Mouse (Mus musculus) liver, adult 2 months (tissue): ENCODE results near the gene Olfr1348. TPM values are rescaled to one million over a fixed set of nuclear protein-coding genes. Genes with fewer than 3 reads are reported as not detected.

Experiments
- DNase-seq: peaks from one replicate; pipeline ENCODE4 v3.0.0-alpha.2; 2011; ENCODE audit warnings: low read depth, low spot score; ENCODE audit errors: extremely low read depth
- H3K27ac ChIP-seq: fragments of 200-500 bp; replicated peaks from 2 replicates; pipeline ENCODE4 v1.5.1; 2012; ENCODE audit warnings: low read depth, mild to moderate bottlenecking, control low read depth, inconsistent platforms, low read length; ENCODE audit not compliant: insufficient read depth
- H3K27me3 ChIP-seq: fragments of 200-500 bp; 2 replicates; pipeline ENCODE4 v1.6.1; 2012; ENCODE audit warnings: mild to moderate bottlenecking, moderate library complexity, low read length, inconsistent platforms; ENCODE audit not compliant: control insufficient read depth, insufficient read depth
- H3K36me3 ChIP-seq: fragments of 200-500 bp; 2 replicates; pipeline ENCODE4 v1.6.1; 2012; ENCODE audit warnings: low read length, inconsistent platforms; ENCODE audit not compliant: control insufficient read depth, insufficient read depth
- H3K4me1 ChIP-seq: fragments of 200-500 bp; 2 replicates; pipeline ENCODE4 v1.6.1; 2011; ENCODE audit warnings: low read length; ENCODE audit not compliant: control insufficient read depth, insufficient read depth
- H3K4me3 ChIP-seq: fragments of 200-500 bp; 2 replicates; pipeline ENCODE4 v1.5.1; 2011; ENCODE audit warnings: low read depth, mild to moderate bottlenecking, control low read depth, low read length, moderate library complexity; ENCODE audit not compliant: insufficient read depth
- H3K79me2 ChIP-seq: fragments of 200-500 bp; 2 replicates; pipeline ENCODE4 v1.6.1; 2012; ENCODE audit warnings: inconsistent platforms, mild to moderate bottlenecking, low read length, moderate library complexity; ENCODE audit not compliant: control insufficient read depth, insufficient read depth
- H3K9ac ChIP-seq: fragments of 200-500 bp; 2 replicates; pipeline ENCODE4 v1.6.1; 2012; ENCODE audit warnings: low read depth, mild to moderate bottlenecking, control low read depth, inconsistent platforms, low read length
- CTCF ChIP-seq: fragments of 200-500 bp; IDR thresholded peaks from 2 replicates; pipeline ENCODE4 v1.5.1; 2011; ENCODE audit warnings: low read depth, low read length, control low read depth
- POLR2A ChIP-seq: fragments of 200-500 bp; IDR thresholded peaks from 2 replicates; pipeline ENCODE4 v1.6.1; 2011; ENCODE audit warnings: low read length, control low read depth; ENCODE audit not compliant: insufficient read depth; ENCODE audit errors: extremely low read depth
- WGBS: fragments of 180-500 bp; shearing (Covaris S2); methylation state at CpG from one replicate; pipeline ENCODE4 v1.1.7; 2018; 5-methylcytosine and 5-hydroxymethylcytosine counted together
- polyA plus RNA-seq: library from polyadenylated mRNA; depleted of rRNA; stranded (reverse); fragments of >200 nt; gene quantifications from 2 replicates; pipeline ENCODE4 v1.2.3, GENCODE M21; 2012; rRNA removed
- total RNA-seq: library from RNA; depleted of rRNA; stranded (reverse); fragments of >200 nt; gene quantifications from 2 replicates; pipeline ENCODE4 v1.2.3, GENCODE M21; 2014; rRNA removed

The Olfr1348 gene
- total RNA-seq = not detected in 2 replicates
- not detected in 2 replicates for polyA plus RNA-seq

DNA sequence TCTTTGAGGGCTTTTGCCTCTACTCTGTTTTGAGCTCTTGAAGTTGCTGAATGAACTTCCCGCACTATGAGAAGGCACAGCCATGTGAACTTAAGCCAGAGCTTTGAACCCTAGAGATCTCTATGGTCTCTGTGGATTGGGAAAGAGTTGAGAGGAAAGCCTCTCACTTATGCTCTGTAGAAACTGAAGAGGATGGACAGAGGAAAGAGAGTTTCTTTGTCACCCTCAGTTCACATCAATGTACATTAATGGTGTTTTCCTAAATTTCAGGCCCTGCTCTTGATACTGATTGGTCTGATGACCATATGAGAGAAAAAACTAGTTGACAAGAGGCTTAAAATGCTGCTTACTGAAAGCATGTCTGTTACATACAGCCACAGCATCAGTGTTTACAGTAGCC is at the start of gene Olfr1348:
Olfr1348 (minus strand) TSS at position 101 of the 400 bp plus-strand sequence.
- H3K27me3 ChIP-seq = no peaks in the 10 kb centered on the region
- TF ChIP-seq CTCF (no peak), POLR2A (no peak)
- no peak for DNase-seq
- no peaks in the 10 kb centered on the region for H3K36me3 ChIP-seq
- no peaks in the 10 kb centered on the region for H3K4me1 ChIP-seq
- no peak within 1 kb of the TSS for H3K27ac ChIP-seq
- no peak within 1 kb of the TSS for H3K4me3 ChIP-seq
- no peak within 1 kb of the TSS for H3K9ac ChIP-seq
- H3K79me2 ChIP-seq = no peaks in the 10 kb centered on the region
- WGBS = 76% methylated on average over 1 of the region's 1 CpGs

DNA sequence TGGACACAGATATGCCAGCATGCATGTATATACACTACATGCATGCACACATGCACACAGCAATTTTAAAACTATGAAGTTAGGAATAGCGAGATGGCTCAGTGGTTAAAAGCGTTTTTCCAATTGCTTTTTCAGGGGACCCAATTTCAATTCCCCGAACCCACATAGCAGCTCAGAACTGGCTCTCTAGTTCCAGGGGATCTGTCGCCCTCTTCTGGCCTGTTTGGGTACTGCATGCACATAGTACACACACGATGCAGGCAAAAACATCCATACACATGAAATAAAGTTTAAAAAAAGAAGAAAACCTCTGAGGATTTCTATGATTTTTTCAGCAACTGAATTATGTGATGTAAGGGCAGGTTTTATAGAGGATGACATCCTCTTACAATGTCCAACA is 17.6 kb upstream of the Olfr1348 start:
- TF ChIP-seq POLR2A (no peak), CTCF (peak; percentile 43; the same call in 1 of the 2 replicates)
- Histone ChIP-seq H3K4me3 (no peak overlapping the region), H3K79me2 (no peaks in the 10 kb centered on the region), H3K4me1 (no peaks in the 10 kb centered on the region), H3K9ac (no peak overlapping the region), H3K27ac (no peak overlapping the region), H3K36me3 (no peaks in the 10 kb centered on the region), H3K27me3 (no peaks in the 10 kb centered on the region)
- 60% methylated on average over 5 of the region's 5 CpGs for WGBS
- peak; percentile 5 for DNase-seq

DNA sequence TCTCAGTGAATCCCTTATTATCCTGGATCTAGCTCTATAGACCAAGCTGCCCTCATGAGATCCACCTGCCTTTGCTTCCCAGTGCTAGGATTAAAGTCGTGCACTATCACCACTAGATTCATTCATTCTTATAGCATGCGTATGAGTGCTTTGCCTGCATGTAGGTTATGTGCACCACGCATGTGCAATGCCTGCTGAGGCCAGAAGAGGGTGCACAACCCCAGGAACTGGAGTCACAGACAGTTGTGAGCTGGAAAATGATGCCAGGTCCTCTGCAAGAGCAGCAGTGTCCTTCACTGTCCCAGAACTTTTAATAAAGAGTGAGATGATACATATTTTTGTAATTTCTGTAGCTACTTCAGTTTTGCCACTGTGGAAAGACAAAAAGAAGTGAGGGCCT is 16.5 kb upstream of the Olfr1348 start:
- peak; percentile 1 for DNase-seq
- TF ChIP-seq CTCF (peak; percentile 27; the same call in 1 of the 2 replicates), POLR2A (no peak)
- H3K27me3 ChIP-seq = no peaks in the 10 kb centered on the region
- H3K27ac ChIP-seq = no peak overlapping the region
- no peaks in the 10 kb centered on the region for H3K4me1 ChIP-seq
- no peak overlapping the region for H3K9ac ChIP-seq
- 60% methylated on average over 3 of the region's 3 CpGs for WGBS
- H3K79me2 ChIP-seq = no peaks in the 10 kb centered on the region
- H3K36me3 ChIP-seq = no peaks in the 10 kb centered on the region
- no peak overlapping the region for H3K4me3 ChIP-seq

DNA sequence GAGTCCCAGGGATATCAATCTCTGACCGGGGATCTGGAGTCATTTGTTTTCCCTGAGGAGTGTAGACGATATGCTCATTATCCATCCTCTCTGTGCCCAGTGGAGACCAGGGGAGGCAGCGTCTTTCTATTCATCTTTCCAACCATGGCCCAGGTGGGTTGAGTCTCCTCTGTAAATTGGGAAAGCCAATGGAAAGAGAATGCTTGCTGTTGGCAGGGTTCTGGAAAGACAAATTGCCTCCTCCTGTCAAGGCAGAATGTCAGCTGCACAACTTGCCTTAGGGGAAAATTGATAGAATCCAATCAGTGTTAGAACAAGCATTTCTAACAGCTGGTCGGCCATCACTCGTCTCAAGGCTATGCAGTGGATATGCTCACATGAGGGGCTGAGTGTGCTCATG is 14.3 kb upstream of the Olfr1348 start, which contains the start of gene Olfr1349:
Olfr1349 (minus strand) TSS at position 101 of the 400 bp plus-strand sequence.
- WGBS = 73% methylated on average over 5 of the region's 5 CpGs

DNA sequence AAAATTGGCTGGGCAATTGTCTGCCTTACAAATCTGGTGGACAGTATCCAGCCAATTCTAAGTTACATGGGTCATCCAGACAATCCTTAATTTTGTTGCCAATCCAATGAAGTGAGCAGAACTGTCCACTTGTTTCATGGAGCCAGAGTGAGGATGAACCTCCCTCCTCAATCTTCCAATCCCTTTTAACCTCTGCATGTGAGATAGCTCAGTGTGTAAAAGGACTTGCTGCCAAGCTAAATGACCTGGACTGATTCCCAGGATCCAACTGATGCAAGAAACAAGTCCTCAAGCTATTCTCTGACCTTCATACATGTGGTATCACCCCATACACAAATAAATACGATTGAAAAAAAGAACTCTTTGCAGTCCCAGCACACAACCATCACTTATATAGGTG is 13.1 kb upstream of the Olfr1348 start:
- peak; percentile 56 for DNase-seq
- H3K27me3 ChIP-seq = no peaks in the 10 kb centered on the region
- H3K27ac ChIP-seq = no peak overlapping the region
- no peaks in the 10 kb centered on the region for H3K79me2 ChIP-seq
- H3K9ac ChIP-seq = no peak overlapping the region
- H3K4me3 ChIP-seq = no peak overlapping the region
- no peaks in the 10 kb centered on the region for H3K4me1 ChIP-seq
- H3K36me3 ChIP-seq = no peaks in the 10 kb centered on the region
- TF ChIP-seq POLR2A (no peak), CTCF (no peak)
- WGBS = 23% methylated on average over 1 of the region's 1 CpGs

More for the DNA sequence above, 14.3 kb upstream of the Olfr1348 start, which contains the start of gene Olfr1349:
- Histone ChIP-seq H3K4me1 (no peaks in the 10 kb centered on the region), H3K9ac (no peak within 1 kb of the TSS), H3K4me3 (no peak within 1 kb of the TSS), H3K27ac (no peak within 1 kb of the TSS), H3K79me2 (no peaks in the 10 kb centered on the region), H3K27me3 (no peaks in the 10 kb centered on the region), H3K36me3 (no peaks in the 10 kb centered on the region)
- no peak for DNase-seq
- TF ChIP-seq CTCF (no peak), POLR2A (no peak)

DNA sequence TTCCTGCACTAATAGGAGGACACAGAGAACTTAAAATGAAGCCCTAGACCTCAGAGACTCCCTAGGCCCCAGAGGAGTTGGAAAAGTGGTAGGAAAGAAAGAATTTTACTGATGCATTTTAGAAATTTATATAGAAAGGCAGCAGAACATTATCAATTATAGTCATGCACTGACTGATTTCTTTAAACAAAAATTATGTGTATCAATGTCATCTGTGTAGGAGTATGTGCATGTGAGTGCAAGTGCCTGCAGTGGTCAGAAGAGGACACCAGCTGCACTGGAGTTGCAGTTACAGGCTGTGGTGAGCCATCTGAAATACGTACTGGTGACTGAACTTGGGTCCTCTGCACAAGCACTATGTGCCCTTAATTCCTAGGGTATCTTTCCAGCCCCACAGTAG is 8.9 kb downstream of the Olfr1348 start, which contains the start of gene Olfr1347:
Olfr1347 (minus strand) TSS at position 101 of the 400 bp plus-strand sequence.
- H3K9ac ChIP-seq = no peak within 1 kb of the TSS
- no peak for TF ChIP-seq POLR2A
- no peak for TF ChIP-seq CTCF
- H3K36me3 ChIP-seq = no peaks in the 10 kb centered on the region
- no peaks in the 10 kb centered on the region for H3K4me1 ChIP-seq
- no peak for DNase-seq
- WGBS = 43% methylated on average over 1 of the region's 1 CpGs
- no peak within 1 kb of the TSS for H3K27ac ChIP-seq
- no peaks in the 10 kb centered on the region for H3K79me2 ChIP-seq
- H3K27me3 ChIP-seq = no peaks in the 10 kb centered on the region
- H3K4me3 ChIP-seq = no peak within 1 kb of the TSS
